Mouse (Mus musculus) embryonic facial prominence, embryonic 15.5 days (tissue): ENCODE results near the gene Pop4. TPM values are rescaled to one million over a fixed set of nuclear protein-coding genes. Genes with fewer than 3 reads are reported as not detected.

ENCODE experiments used
- ATAC-seq: fragments of 200-750 bp; cut with Nextera tagmentation; 2 replicates; pipeline ENCODE4 v1.8.0; 2017; ENCODE audit warnings: low read depth, moderate TSS enrichment; ENCODE audit not compliant: insufficient number of reproducible peaks, low FRiP score, low TSS enrichment
- H3K27ac ChIP-seq: fragments of 300-500 bp; sonication (generic); replicated peaks from 2 replicates; pipeline ENCODE4 v1.5.1; 2015; ENCODE audit warnings: mild to moderate bottlenecking, inconsistent platforms
- H3K27me3 ChIP-seq: fragments of 300-500 bp; sonication (generic); 2 replicates; pipeline ENCODE4 v1.6.1; 2015; ENCODE audit warnings: inconsistent platforms
- H3K36me3 ChIP-seq: fragments of 300-500 bp; sonication (generic); 2 replicates; pipeline ENCODE4 v1.6.1; 2015; ENCODE audit warnings: mild to moderate bottlenecking, inconsistent platforms
- H3K4me1 ChIP-seq: fragments of 300-500 bp; sonication (generic); 2 replicates; pipeline ENCODE4 v1.6.1; 2015; ENCODE audit warnings: inconsistent platforms
- H3K4me2 ChIP-seq: fragments of 300-500 bp; sonication (generic); replicated peaks from 2 replicates; pipeline ENCODE4 v1.6.1; 2015; ENCODE audit warnings: mild to moderate bottlenecking, inconsistent platforms
- H3K4me3 ChIP-seq: fragments of 300-500 bp; sonication (generic); replicated peaks from 2 replicates; pipeline ENCODE4 v1.5.1; 2015; ENCODE audit warnings: mild to moderate bottlenecking, inconsistent platforms
- H3K9ac ChIP-seq: fragments of 300-500 bp; sonication (generic); 2 replicates; pipeline ENCODE4 v1.6.1; 2015; ENCODE audit warnings: inconsistent platforms
- H3K9me3 ChIP-seq: fragments of 300-500 bp; sonication (generic); replicated peaks from 2 replicates; pipeline ENCODE4 v1.6.1; 2016; ENCODE audit warnings: inconsistent platforms
- WGBS: fragments of 180-500 bp; shearing (Covaris S2); methylation state at CpG from one replicate; pipeline ENCODE4 v1.1.7; 2015; 5-methylcytosine and 5-hydroxymethylcytosine counted together
- polyA plus RNA-seq: library from polyadenylated mRNA; unstranded; fragments of >200 nt; fragmentation: Nextera tagmentation; extraction: Ambion mirVana; gene quantifications from 2 replicates; pipeline ENCODE4 v1.2.1, GENCODE M21; 2015

Gene Pop4
- polyA plus RNA-seq, 1 experiment from 2014 or later = 56.1 TPM

DNA sequence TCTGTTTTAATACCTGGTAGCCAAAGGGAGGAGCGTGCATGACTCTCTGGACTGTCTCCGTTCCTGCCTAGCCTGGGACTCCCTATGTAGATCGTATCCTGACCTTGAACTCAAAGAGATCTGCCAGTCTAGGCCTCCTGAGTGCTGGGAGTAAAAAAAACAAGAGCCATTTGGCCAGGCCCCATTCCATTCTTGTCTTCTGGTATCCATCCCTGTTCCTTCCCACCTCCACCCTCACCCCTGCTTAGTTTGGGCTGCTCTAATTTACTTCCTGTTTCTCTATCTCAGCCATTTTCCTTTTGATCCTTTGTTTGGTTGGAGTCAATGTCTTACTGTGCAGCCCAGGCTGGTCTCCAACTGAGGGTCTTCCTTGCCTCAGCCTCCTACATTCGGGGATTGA, 28.8 kb downstream of the Pop4 start:
- Histone ChIP-seq H3K27ac (no peak overlapping the region), H3K27me3 (no peaks in the 10 kb centered on the region), H3K4me3 (no peak overlapping the region), H3K4me1 (no peaks in the 10 kb centered on the region), H3K4me2 (no peak overlapping the region), H3K9me3 (no peaks in the 10 kb centered on the region), H3K36me3 (no peaks in the 10 kb centered on the region), H3K9ac (no peak overlapping the region)
- no peak for ATAC-seq
- 84% methylated on average over 4 of the region's 4 CpGs for WGBS

GRCm38 (mm10) chr7:38237140-38237539, 34.1 kb downstream of the Pop4 start:
- Histone ChIP-seq H3K4me3 (no peak overlapping the region), H3K9ac (no peak overlapping the region), H3K27me3 (no peaks in the 10 kb centered on the region), H3K4me2 (no peak overlapping the region), H3K27ac (no peak overlapping the region), H3K36me3 (no peaks in the 10 kb centered on the region), H3K4me1 (no peaks in the 10 kb centered on the region), H3K9me3 (no peaks in the 10 kb centered on the region)
- ATAC-seq = no peak

DNA sequence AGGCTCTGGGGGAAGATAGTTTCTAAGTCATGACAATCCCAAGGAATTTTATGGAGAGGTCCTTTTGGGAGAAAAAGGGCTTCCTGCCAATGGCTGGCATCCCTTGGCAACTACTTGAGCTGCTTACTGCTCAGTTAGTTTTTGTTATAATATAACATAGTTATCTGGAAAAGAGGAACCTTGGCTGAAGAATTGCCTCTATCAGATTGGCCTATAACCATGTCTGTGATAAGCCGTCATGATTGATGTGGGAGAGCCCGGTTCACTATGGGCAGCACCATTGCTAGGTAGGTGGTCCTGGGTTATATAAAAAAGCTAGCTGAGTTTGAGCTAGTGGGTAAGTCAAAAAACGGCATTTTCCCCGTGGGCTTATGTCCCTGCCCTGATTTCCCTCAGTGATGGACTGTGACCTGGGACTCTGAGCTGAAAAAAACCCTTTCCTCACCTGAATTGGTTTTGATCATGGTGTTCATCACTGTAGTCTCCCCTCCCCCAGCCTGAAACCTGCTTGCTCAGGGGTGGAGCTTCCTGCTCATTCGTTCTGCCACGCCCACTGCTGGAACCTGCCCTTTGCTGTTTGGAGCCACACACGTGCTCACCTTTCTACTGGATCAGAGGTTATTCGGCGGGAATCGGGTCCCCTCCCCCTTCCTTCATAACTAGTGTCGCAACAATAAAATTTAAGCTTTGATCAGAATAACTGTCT, 34.7 kb downstream of the Pop4 start:
- no peak overlapping the region for H3K9ac ChIP-seq
- no peaks in the 10 kb centered on the region for H3K9me3 ChIP-seq
- no peak overlapping the region for H3K4me3 ChIP-seq
- H3K27ac ChIP-seq = no peak overlapping the region
- no peaks in the 10 kb centered on the region for H3K27me3 ChIP-seq
- WGBS = 50% methylated on average over 11 of the region's 11 CpGs
- no peak overlapping the region for H3K4me2 ChIP-seq
- no peaks in the 10 kb centered on the region for H3K4me1 ChIP-seq
- ATAC-seq = no peak
- no peaks in the 10 kb centered on the region for H3K36me3 ChIP-seq

DNA sequence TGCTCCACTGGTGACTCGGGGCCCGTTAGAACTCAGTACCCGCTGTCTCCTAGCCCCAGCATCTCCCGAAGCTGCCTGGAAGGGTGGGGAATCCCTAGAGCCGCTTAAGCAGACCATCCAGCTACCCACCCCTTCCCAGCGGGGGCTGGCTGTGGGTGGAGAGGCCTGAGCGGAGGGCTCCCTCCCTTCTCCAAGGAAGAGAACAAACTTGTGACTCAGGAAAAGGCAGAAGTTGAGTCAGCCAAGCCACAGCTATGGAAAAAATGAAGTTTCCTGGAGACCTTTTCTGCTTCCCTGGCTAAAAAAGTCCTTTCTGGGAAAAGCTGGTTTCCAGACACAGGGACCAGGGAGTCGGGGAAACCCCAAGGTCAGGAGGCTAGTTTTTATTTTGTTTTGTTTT, 40.9 kb downstream of the Pop4 start:
- Histone ChIP-seq H3K36me3 (no peaks in the 10 kb centered on the region), H3K27me3 (peaks cover 10% of the 10 kb centered on the region; the same call in 1 of the 2 replicates), H3K9ac (no peak overlapping the region), H3K27ac (peak overlapping the region; percentile 44; the same call in 1 of the 2 replicates), H3K4me1 (peaks cover 11% of the 10 kb centered on the region), H3K9me3 (no peaks in the 10 kb centered on the region), H3K4me3 (no peak overlapping the region), H3K4me2 (no peak overlapping the region)
- 13% methylated on average over 8 of the region's 8 CpGs for WGBS
- no peak for ATAC-seq

DNA sequence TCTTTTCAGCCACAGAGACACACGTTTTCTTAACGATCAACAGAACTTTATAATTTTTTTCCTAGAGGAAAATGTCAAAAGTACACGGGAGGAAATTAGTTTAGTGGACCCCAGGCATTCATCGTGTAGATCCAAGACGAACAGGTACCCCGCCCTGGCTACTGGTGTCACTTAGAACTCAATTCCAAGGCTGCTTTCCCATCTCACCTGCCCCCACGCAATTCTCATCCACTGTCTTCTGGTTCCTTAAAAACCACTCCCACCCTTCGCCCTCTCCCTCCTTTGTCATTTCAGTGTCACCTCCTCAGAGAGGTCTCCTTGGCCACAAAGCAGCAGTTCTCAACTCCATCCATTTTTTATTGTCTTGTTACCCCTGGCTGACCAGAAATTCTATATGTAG, 42.9 kb downstream of the Pop4 start:
- H3K27ac ChIP-seq = peak overlapping the region; percentile 84; the same call in 1 of the 2 replicates

DNA sequence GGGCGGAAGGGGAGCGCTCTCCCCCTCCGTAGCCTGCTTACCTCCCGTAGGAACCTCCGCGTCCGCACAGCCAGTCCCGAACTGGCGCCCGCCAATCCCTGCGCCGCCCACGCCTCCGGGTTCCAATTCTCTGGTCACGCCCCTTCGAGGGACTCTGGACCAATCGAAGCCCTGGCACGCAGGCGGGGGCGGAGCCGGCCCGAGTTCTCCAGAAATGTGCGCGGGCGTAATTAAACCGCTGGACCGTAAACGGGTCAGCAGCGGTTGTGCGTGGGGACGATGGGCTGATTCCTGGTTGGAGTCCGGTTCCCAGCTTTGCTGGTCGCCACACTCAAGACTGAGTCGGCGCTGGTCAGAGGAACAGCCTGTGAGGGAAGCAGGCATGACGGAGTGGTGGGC, 43.3 kb downstream of the Pop4 start, which contains the start of gene Plekhf1:
Gene Plekhf1 (minus strand): TSS at position 117 of the 399 bp plus-strand sequence.
- Histone ChIP-seq H3K36me3 (no peaks in the 10 kb centered on the region), H3K27me3 (peaks cover 10% of the 10 kb centered on the region; the same call in 1 of the 2 replicates), H3K4me2 (peak within 1 kb of the TSS; percentile 79), H3K9me3 (no peaks in the 10 kb centered on the region), H3K4me3 (peak within 1 kb of the TSS; percentile 67), H3K4me1 (peaks cover 16% of the 10 kb centered on the region), H3K27ac (peak within 1 kb of the TSS; percentile 84), H3K9ac (peak within 1 kb of the TSS; percentile 39)
- WGBS = under 1% methylated on average over 36 of the region's 36 CpGs
- peak; percentile 91 for ATAC-seq

More for the DNA sequence above, 42.9 kb downstream of the Pop4 start:
- H3K9ac ChIP-seq = no peak overlapping the region
- no peaks in the 10 kb centered on the region for H3K9me3 ChIP-seq
- H3K4me2 ChIP-seq = peak overlapping the region; percentile 79
- 24% methylated on average over 8 of the region's 8 CpGs for WGBS
- no peaks in the 10 kb centered on the region for H3K36me3 ChIP-seq
- H3K27me3 ChIP-seq = peaks cover 10% of the 10 kb centered on the region; the same call in 1 of the 2 replicates
- H3K4me1 ChIP-seq = peaks cover 16% of the 10 kb centered on the region
- ATAC-seq = no peak
- peak overlapping the region; percentile 67 for H3K4me3 ChIP-seq

DNA sequence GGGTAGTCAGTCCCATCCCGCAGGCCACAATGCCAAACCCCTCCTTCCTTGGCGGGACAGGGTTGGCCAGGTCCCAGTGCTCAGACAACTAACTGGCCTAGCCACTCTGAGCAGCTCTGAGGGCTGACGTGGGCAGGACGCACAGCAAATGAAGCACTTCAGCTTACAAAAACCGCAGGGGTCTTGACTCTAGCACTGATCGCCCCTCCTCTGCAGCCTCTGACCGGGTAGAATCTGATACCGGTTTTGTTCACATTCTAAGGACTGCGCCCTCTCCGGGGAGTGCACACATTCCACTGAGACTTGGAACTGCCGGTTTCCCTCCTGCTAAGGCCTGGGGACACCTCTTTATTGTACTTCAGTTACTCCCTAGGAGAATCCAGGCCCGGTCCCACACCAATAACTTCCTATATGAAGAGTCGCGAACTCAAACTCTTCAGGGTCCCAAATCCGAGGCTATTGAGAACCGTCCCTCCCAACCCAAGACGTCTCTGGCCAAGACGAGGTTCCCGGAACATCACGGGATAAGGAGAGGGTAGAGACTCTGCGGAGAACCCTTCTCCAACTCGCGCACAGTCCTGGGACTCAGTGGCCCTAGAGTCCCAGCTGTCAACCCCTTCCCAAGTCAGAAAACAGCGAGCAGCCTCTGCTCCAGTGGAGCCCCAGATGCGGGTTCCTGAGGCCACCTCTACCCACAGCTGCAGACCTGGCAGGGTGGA, 43.9 kb downstream of the Pop4 start:
- WGBS = under 1% methylated on average over 25 of the region's 25 CpGs
- H3K27me3 ChIP-seq = peaks cover 10% of the 10 kb centered on the region; the same call in 1 of the 2 replicates
- peak; percentile 52 for ATAC-seq

DNA sequence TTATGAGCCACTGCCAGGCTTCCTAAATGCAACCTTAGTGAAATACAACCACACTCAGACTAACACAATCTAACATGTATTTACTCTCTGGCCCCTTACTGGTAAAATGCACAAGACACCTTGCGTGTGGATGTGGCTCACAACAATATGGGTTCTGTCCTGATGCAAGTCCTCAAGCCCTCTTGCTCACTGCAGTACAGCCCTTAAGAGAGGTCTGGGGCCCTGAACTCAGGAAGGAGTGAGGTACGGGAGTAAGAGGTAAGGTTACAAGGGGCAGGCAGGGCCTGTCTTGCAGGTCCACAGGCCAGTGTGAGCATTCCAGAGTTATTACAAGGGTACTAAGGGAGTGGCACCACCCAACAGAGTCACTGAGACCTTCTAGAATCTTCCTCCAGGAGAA, 45.0 kb downstream of the Pop4 start:
- peaks cover 10% of the 10 kb centered on the region; the same call in 1 of the 2 replicates for H3K27me3 ChIP-seq
- no peak overlapping the region for H3K27ac ChIP-seq
- H3K4me2 ChIP-seq = peak overlapping the region; percentile 79
- no peaks in the 10 kb centered on the region for H3K9me3 ChIP-seq
- H3K4me3 ChIP-seq = 0 out of 2 replicates have a peak overlapping the region, but pooled peaks have one; percentile 7
- H3K36me3 ChIP-seq = peaks cover 7% of the 10 kb centered on the region; the same call in 1 of the 2 replicates
- no peak overlapping the region for H3K9ac ChIP-seq
- 72% methylated on average over 2 of the region's 2 CpGs for WGBS
- H3K4me1 ChIP-seq = peaks cover 16% of the 10 kb centered on the region
- ATAC-seq = no peak

More for the DNA sequence above, 43.9 kb downstream of the Pop4 start:
- no peaks in the 10 kb centered on the region for H3K36me3 ChIP-seq
- no peaks in the 10 kb centered on the region for H3K9me3 ChIP-seq
- peak overlapping the region; percentile 79 for H3K4me2 ChIP-seq
- peaks cover 16% of the 10 kb centered on the region for H3K4me1 ChIP-seq
- peak overlapping the region; percentile 84 for H3K27ac ChIP-seq
- H3K4me3 ChIP-seq = peak overlapping the region; percentile 67
- H3K9ac ChIP-seq = peak overlapping the region; percentile 39

GRCm38 (mm10) chr7:38224577-38225369, 46.5 kb downstream of the Pop4 start:
- Histone ChIP-seq H3K9ac (no peak overlapping the region), H3K4me1 (peaks cover 16% of the 10 kb centered on the region), H3K4me2 (no peak overlapping the region), H3K36me3 (peaks cover 21% of the 10 kb centered on the region; the same call in 1 of the 2 replicates), H3K4me3 (no peak overlapping the region), H3K27ac (no peak overlapping the region), H3K27me3 (0 out of 2 replicates have a peak, but pooled peaks cover 6% of the 10 kb centered on the region), H3K9me3 (no peaks in the 10 kb centered on the region)
- WGBS = 74% methylated on average over 13 of the region's 13 CpGs
- ATAC-seq = no peak

- Histone ChIP-seq H3K27ac (no peak overlapping the region), H3K4me2 (no peak overlapping the region), H3K9ac (no peak overlapping the region), H3K4me3 (no peak overlapping the region), H3K36me3 (peaks cover 27% of the 10 kb centered on the region), H3K27me3 (no peaks in the 10 kb centered on the region), H3K9me3 (no peaks in the 10 kb centered on the region), H3K4me1 (peaks cover 15% of the 10 kb centered on the region; the same call in 1 of the 2 replicates)
- WGBS = 96% methylated on average over 7 of the region's 7 CpGs
- ATAC-seq = no peak
Measured at GRCm38 (mm10) chr7:38220866-38221265, 50.4 kb downstream of the Pop4 start.

DNA sequence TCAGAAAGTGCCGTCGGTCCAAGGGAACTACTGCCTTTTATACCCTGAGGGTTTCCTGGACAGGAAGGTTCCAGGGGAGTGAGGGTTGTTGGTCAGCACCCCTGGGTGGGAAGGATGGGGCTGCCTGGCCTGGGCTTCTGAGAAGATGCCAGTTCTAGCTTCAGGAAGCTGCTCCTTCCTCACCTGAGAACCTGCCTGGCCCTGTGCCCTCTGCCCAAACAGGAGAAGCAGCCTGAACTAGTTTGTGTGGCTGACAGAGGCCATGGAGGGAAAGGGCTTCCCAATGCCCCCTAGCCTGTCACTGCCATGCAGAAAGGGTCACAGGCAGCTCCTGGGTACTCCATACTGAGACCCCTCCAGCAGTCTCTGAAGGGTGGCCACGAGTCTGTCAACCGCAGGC, 51.7 kb downstream of the Pop4 start:
- Histone ChIP-seq H3K36me3 (peaks cover 27% of the 10 kb centered on the region), H3K4me3 (no peak overlapping the region), H3K9ac (no peak overlapping the region), H3K4me1 (0 out of 2 replicates have a peak, but pooled peaks cover 9% of the 10 kb centered on the region), H3K4me2 (no peak overlapping the region), H3K27me3 (no peaks in the 10 kb centered on the region), H3K27ac (no peak overlapping the region), H3K9me3 (no peaks in the 10 kb centered on the region)
- WGBS = 90% methylated on average over 4 of the region's 4 CpGs
- ATAC-seq = no peak
